Mouse (Mus musculus): ENCODE data around the gene Polr1e.
A peak's percentile ranks its signal among the peaks of the same experiment; 100 is the strongest.
"Not testable (repeated sequence)": the region's sequence is repeated elsewhere in the genome, so short reads cannot be mapped to it uniquely, and the experiment has no call there.

The Polr1e gene

GRCm38 (mm10) chr4:45063836-45064235 lies 45.5 kb downstream of the Polr1e start:
- DNase-seq = not testable (repeated sequence)

GRCm38 (mm10) chr4:45064577-45064976 lies 46.2 kb downstream of the Polr1e start:
- DNase-seq = no peak

- no peak for DNase-seq
Measured at GRCm38 (mm10) chr4:45066036-45066730, 47.8 kb downstream of the Polr1e start.

- no peak for DNase-seq
Measured at GRCm38 (mm10) chr4:45067742-45068141, 49.4 kb downstream of the Polr1e start.

GRCm38 (mm10) chr4:45072261-45072973 lies 54.0 kb downstream of the Polr1e start:
- no peak for DNase-seq

GRCm38 (mm10) chr4:45073544-45073943 lies 55.2 kb downstream of the Polr1e start:
- DNase-seq = no peak

GRCm38 (mm10) chr4:45081041-45081440 lies 62.7 kb downstream of the Polr1e start:
- DNase-seq = peak; percentile 54

- DNase-seq = no peak
Measured at GRCm38 (mm10) chr4:45082951-45083350, 64.6 kb downstream of the Polr1e start.

GRCm38 (mm10) chr4:45083487-45083886 lies 65.1 kb downstream of the Polr1e start:
- no peak for DNase-seq

GRCm38 (mm10) chr4:45084021-45084894 lies 65.9 kb downstream of the Polr1e start, which contains the start of gene Fbxo10:
Gene Fbxo10 (minus strand): TSS chr4:45084604.
- DNase-seq = peak; percentile 88

- DNase-seq = no peak
Measured at GRCm38 (mm10) chr4:45084895-45085290, 66.5 kb downstream of the Polr1e start.

Measured in cerebellum, adult 11 months (tissue).